In genomic region chr7:78995820-78996219, GRCm38 (mm10) we compare ENCODE assay signal across 22 mouse cellular contexts. TPM values are rescaled to one million over a fixed set of nuclear protein-coding genes. Genes with fewer than 3 reads are reported as not detected.
DNase-seq lines count a peak whose midpoint lies in the region; ATAC-seq and TF ChIP-seq lines count a peak whose summit lies in the region.
"Had no signal": no experiment of that assay in that cellular context is flagged by ENCODE, and none has a peak within 500 bp of the region (broad histone marks: within the 10 kb centered on the region; RNA-seq: fewer than 3 reads in every experiment).

No protein-coding gene starts in this region.

- H3K36me3 ChIP-seq in heart, embryonic 11.5 days (ENCODE audit: control insufficient read depth, insufficient read depth, low read length): no peaks in the 10 kb centered on the region
- H3K36me3 ChIP-seq in stomach, postnatal 0 days (ENCODE audit: control insufficient read depth, insufficient read depth, low read length): no peaks in the 10 kb centered on the region
- H3K36me3 ChIP-seq in forebrain, embryonic 10.5 days (replicated peaks): no peaks in the 10 kb centered on the region
- H3K36me3 ChIP-seq: embryonic facial prominence, embryonic 10.5 days; embryonic facial prominence, embryonic 12.5 days; forebrain, embryonic 15.5 days; G1E had no signal

- no peak overlapping the region for H3K4me2 ChIP-seq in heart, embryonic 11.5 days
- no peak overlapping the region for H3K4me2 ChIP-seq in stomach, postnatal 0 days (replicated peaks; ENCODE audit: low read depth)
- H3K4me2 ChIP-seq: embryonic facial prominence, embryonic 12.5 days; forebrain, embryonic 13.5 days; forebrain, embryonic 15.5 days had no signal

- DNase-seq in heart, adult 11 months: peak; percentile 2
- peak; percentile 38 for DNase-seq in 3T3-L1 (ENCODE audit: low read depth, low spot score)
- no peak for DNase-seq in stomach, postnatal 0 days (ENCODE audit: low spot score)
- no peak for DNase-seq in thymus, postnatal 10 days (ENCODE audit: low spot score in 2 of 2)
- DNase-seq in forebrain, embryonic 10.5 days (ENCODE audit: extremely low spot score, low spot score): no peak
- DNase-seq: adrenal gland, postnatal 10 days; adrenal gland, postnatal 25 days; cerebellum, adult 11 months; cerebellum, adult 18-20 months; cerebellum, adult 9-10 months; cerebellum, postnatal 10 days; cerebellum, postnatal 25 days; forebrain, postnatal 0 days had no signal

- H3K9me3 ChIP-seq in heart, embryonic 11.5 days (replicated peaks; ENCODE audit: control insufficient read depth, low read length): no peaks in the 10 kb centered on the region
- no peaks in the 10 kb centered on the region for H3K9me3 ChIP-seq in stomach, postnatal 0 days (ENCODE audit: control insufficient read depth, low read length)
- no peaks in the 10 kb centered on the region for H3K9me3 ChIP-seq in forebrain, embryonic 10.5 days
- H3K9me3 ChIP-seq: embryonic facial prominence, embryonic 10.5 days; embryonic facial prominence, embryonic 12.5 days; forebrain, embryonic 13.5 days; forebrain, embryonic 15.5 days; G1E had no signal

- H3K27me3 ChIP-seq in heart, embryonic 11.5 days (ENCODE audit: control insufficient read depth, insufficient read depth, low read length): no peaks in the 10 kb centered on the region; the same call in 1 of the 2 replicates
- H3K27me3 ChIP-seq in stomach, postnatal 0 days (ENCODE audit: control insufficient read depth, insufficient read depth, low read length): no peaks in the 10 kb centered on the region
- peaks cover 13% of the 10 kb centered on the region for H3K27me3 ChIP-seq in forebrain, embryonic 10.5 days (ENCODE audit: poor library complexity, severe bottlenecking)
- H3K27me3 ChIP-seq: forebrain, embryonic 13.5 days had no signal

- WGBS in heart, embryonic 11.5 days (ENCODE audit: insufficient replicate concordance): 30% methylated on average over 4 of the region's 4 CpGs
- 68% methylated on average over 4 of the region's 4 CpGs for WGBS in stomach, postnatal 0 days
- 82% methylated on average over 4 of the region's 4 CpGs for WGBS in forebrain, embryonic 10.5 days

- TF ChIP-seq CTCF in stomach, postnatal 0 days (IDR thresholded peaks at IDR 0.05; ENCODE audit: low read depth): no peak

- H3K4me1 ChIP-seq in heart, embryonic 11.5 days (ENCODE audit: control insufficient read depth, insufficient read depth, low read length): 0 out of 2 replicates have a peak, but pooled peaks cover under 1% of the 10 kb centered on the region
- H3K4me1 ChIP-seq in stomach, postnatal 0 days (replicated peaks; ENCODE audit: control insufficient read depth, insufficient read depth): no peaks in the 10 kb centered on the region
- peaks cover 8% of the 10 kb centered on the region for H3K4me1 ChIP-seq in forebrain, embryonic 10.5 days
- H3K4me1 ChIP-seq: forebrain, embryonic 15.5 days had no signal

- no peak overlapping the region for H3K4me3 ChIP-seq in heart, embryonic 11.5 days (ENCODE audit: low read depth, low read length)
- H3K4me3 ChIP-seq in stomach, postnatal 0 days (ENCODE audit: low read depth, low read length): no peak overlapping the region
- H3K4me3 ChIP-seq in forebrain, embryonic 10.5 days: no peak overlapping the region
- H3K4me3 ChIP-seq: embryonic facial prominence, embryonic 10.5 days; embryonic facial prominence, embryonic 12.5 days; forebrain, embryonic 13.5 days; forebrain, embryonic 15.5 days had no signal

- no peak for ATAC-seq in heart, embryonic 11.5 days (replicated peaks; ENCODE audit: insufficient number of reproducible peaks, low FRiP score, low TSS enrichment)
- ATAC-seq in erythroid progenitor cell, adult 5-6 weeks (replicated peaks; ENCODE audit: low FRiP score, poor library complexity, severe bottlenecking): peak; percentile 52; the same call in 1 of the 2 replicates
- ATAC-seq in stomach, postnatal 0 days (ENCODE audit: low FRiP score, low TSS enrichment): 0 out of 2 replicates have a peak, but pooled peaks have one; percentile 12
- ATAC-seq: CD4-positive, CD25-positive, alpha-beta regulatory T cell, adult 4 months; forebrain, embryonic 13.5 days; forebrain, embryonic 15.5 days; forebrain, postnatal 0 days had no signal

- no peak overlapping the region for H3K9ac ChIP-seq in heart, embryonic 11.5 days (ENCODE audit: low read depth, low read length)
- H3K9ac ChIP-seq in stomach, postnatal 0 days (ENCODE audit: low read length): no peak overlapping the region
- H3K9ac ChIP-seq: embryonic facial prominence, embryonic 12.5 days; forebrain, embryonic 13.5 days; forebrain, embryonic 15.5 days; forebrain, postnatal 0 days had no signal

- H3K27ac ChIP-seq in heart, embryonic 11.5 days (ENCODE audit: low read depth, low read length): no peak overlapping the region
- no peak overlapping the region for H3K27ac ChIP-seq in stomach, postnatal 0 days (replicated peaks)
- no peak overlapping the region for H3K27ac ChIP-seq in forebrain, embryonic 10.5 days
- H3K27ac ChIP-seq: embryonic facial prominence, embryonic 10.5 days; embryonic facial prominence, embryonic 12.5 days; forebrain, embryonic 13.5 days; forebrain, embryonic 15.5 days had no signal

- no peak for TF ChIP-seq EP300 in stomach, postnatal 0 days (optimal IDR thresholded peaks at IDR 0.05)

RNA-seq across cellular contexts. Expression of gene Acan, which starts 57.5 kb away (rescaled TPM):
- 0.31 and 0.52 TPM in 2 replicates for polyA plus RNA-seq in heart, embryonic 11.5 days (2014; fragmentation: Nextera tagmentation; extraction: Ambion mirVana)
- not detected in 2 replicates for total RNA-seq in erythroid progenitor cell, adult 5-6 weeks (2015; ENCODE audit: low replicate concordance)
- not detected in 2 replicates for total RNA-seq in erythroid progenitor cell, adult 5-6 weeks (2017; ENCODE audit: low replicate concordance)
- polyA plus RNA-seq in stomach, postnatal 0 days (2015; fragmentation: Nextera tagmentation; extraction: Ambion mirVana): 0.02 TPM in 1 of 2 replicates, not detected in the other
- polyA plus RNA-seq in forebrain, embryonic 10.5 days (2016; fragmentation: Nextera tagmentation; extraction: Ambion mirVana): 0.04 and 0.26 TPM in 2 replicates
- total RNA-seq: CH12.LX had no signal
- polyA plus RNA-seq: CD4-positive, CD25-positive, alpha-beta regulatory T cell, adult 4 months; forebrain, embryonic 13.5 days; G1E had no signal

Comparison
In these comparisons a context has a peak if more than half of its experiments do, and no peak if none do; other contexts are left out.
1. DNase-seq: peak in heart, adult 11 months (single experiment) and 3T3-L1 (single experiment); none in stomach, postnatal 0 days (single experiment), thymus, postnatal 10 days (0 of 2) and forebrain, embryonic 10.5 days (single experiment).